Mouse (Mus musculus) thymus, postnatal 10 days (tissue): Measurements from ENCODE around the gene Man2a1.

ENCODE experiments used
- DNase-seq, 2 experiments: peaks; one replicate each; pipeline ENCODE4 v3.0.0; 2021; ENCODE audit warnings: low spot score in 2 of 2

Gene Man2a1

DNA sequence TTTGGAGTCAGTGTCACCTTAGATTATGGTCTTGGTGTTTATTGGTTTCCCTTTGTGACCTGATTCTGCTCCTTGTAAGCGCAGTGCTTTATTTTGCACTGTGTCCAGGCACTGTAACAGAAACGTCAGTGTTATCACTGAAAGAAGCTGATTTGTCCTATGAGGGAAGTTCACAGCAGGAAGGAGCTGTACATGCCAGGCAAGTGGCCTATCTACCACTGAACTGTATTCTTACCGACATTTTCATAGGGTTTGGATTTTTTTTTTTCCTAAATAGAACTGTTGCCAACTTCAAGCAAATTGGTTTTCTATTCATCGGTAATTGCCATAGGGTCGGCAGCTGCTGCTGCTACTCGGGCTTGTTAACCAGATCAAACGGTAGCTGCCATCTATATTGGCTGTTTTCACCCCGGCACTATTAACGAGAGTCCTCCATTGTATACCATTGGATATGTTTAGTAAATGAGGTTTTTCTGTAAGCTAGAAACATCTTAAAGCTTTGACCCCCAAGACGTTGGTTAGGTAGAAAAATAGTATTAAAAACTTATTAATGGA, 96.8 kb downstream of the Man2a1 start:
- DNase-seq: no peak

DNA sequence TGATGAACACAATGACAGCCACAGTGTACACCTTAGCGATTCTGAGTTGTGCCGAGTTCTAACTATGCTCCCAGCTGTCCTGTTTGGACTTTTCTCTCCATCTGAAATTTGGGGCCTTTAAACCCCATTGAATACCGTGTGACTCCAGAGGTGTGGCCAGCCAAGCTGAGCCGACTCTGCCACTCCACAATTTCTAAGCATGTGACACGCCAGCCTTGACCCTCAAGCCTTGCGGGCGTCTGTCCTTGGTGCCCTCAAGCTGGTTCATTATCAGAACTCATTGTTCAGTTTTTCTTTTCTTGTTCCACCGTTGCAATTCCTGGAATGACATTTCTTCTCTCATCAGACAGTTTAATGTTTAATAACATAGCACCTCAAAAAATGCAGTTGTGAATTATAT, 98.0 kb downstream of the Man2a1 start:
- no peak for DNase-seq

DNA sequence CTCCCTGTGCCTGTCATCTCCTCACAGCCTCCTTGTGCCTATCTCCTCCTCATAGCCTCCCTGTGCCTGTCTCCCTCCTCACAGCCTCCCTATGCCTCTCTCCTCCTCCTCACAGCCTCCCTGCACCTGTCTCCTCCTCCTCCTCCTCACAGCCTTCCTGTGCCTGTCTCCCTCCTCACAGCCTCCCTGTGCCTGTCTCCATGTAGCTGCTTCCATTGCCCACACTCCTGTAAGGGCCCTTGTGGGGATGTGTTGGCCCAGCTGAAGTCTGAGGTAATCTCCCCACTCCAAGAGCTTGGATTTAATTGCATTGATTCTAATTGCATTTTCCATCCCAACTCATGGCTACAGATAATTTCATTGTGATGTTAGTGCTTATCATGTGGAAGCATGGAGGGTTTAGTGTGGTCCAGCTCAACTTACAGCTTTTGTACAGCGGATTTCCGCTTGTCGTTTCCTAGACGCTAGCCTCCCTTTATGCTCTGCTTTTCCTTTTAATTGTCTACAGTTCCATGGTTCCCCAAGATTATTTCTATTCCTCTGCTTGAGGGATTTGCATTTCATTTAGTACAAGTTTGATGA, 103.2 kb downstream of the Man2a1 start:
- no peak for DNase-seq

DNA sequence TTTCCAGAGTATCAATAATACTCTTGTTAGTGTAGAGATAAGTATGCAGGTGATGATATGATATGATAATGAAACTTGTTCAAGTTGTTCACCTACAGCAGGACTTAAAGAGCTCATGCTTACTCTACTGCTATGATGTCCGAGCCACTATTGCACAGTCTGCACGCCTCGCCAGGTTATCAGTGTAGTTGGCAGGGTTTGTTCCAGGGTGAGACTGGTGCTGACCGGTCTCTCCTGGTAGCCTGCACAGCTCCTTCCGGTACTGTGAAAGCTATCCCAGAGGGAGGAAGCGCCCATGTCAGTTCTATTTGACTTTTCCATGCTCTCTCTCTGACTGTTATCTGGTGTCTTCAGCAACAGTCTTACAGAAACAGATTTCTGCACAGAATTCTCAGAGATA, 107.0 kb downstream of the Man2a1 start:
- DNase-seq: no peak

DNA sequence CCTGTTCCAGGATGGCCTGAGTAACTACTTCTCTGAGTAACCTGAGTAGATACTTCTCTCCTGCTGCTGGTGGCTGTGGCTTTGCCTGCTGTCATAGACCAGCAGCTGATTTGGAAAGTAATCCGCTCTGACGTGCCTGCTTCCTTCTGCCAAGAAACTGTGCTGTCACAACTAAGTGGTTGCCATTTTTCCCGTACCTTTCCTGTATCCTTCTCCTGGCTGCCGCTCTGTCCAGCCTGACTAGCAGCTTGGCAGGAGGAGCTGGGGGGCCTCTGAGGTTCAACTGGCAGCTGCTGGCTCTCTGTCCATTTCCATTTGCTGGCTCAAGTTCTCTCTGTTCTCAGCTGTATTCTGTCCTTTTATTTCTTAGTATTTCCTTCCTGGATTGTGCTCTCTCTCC, 115.8 kb downstream of the Man2a1 start:
- DNase-seq: no peak

DNA sequence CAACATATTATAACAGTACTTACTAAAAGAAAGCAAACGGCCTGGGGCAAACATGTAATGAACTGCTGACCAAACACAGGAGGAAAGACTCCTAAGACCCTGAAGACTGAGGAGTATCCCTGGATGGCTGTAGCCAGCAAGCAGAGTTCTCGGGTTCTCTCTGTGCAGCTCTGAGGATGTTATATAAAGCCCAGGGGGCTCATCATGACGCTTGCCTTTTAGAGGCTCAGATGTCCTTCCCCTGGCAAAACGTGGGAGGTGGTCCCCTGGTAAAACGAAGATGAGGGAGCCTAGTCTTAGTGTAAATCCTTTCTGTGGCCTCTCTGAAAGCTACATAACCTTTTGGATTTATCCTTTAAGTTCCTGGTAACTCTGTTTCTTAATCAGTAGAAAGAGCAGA, 119.2 kb downstream of the Man2a1 start:
- DNase-seq: no peak

DNA sequence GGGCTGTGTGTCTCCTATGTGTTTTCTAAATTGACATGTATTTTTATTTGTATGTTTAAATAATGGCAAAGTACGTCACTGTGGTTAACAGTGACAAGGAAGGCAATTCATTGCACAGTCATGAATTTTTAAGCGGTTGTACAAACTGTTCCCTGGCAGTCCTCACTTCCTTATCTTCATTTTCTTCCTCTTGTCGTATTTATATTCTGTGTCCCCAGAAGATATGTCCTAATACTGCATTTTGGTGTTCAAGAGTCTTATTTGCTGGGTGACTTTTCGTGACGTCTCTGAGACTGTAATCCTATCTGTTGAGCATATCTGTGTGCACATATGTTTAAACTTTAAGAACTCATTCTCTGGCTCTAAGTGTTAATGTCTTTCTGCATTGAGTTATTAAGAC, 120.6 kb downstream of the Man2a1 start:
- no peak for DNase-seq

DNA sequence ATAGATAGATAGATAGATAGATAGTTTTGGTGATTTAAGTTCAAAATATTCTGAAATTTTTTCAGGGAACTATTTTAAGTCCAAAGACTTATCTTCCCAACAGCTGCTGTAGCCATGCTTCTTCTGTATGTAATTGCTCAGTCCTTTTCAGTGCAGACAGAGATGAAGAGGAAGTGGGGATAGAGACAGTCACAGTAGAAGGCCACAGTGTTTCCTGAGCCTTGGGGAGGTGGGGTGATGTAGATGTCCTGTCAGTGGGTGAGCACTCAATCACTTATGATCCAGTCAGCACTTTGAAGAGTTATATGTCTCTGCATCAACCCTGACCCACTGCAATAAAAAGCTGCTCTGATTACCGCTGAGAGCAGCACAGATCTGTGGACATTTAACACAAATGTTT, 122.6 kb downstream of the Man2a1 start:
- no peak for DNase-seq

DNA sequence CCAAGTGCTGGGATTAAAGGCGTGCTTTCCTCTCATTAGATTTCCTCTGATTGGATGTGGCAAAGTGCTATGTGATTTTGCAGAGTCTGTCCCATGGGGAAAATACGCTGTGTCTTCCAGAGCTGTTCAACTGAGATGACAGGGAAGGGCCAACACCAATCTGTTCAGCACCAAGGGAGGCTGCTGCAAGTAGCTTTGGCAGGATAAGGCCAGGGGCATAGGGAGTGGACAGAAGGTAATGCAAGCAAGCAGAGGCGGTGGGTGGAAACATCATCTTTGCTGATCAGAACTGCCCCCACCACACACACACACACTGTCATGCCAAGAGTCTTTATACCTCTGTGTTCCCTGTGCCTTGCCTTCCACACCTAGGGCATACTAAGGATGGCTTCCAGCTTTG, 124.7 kb downstream of the Man2a1 start:
- no peak for DNase-seq

DNA sequence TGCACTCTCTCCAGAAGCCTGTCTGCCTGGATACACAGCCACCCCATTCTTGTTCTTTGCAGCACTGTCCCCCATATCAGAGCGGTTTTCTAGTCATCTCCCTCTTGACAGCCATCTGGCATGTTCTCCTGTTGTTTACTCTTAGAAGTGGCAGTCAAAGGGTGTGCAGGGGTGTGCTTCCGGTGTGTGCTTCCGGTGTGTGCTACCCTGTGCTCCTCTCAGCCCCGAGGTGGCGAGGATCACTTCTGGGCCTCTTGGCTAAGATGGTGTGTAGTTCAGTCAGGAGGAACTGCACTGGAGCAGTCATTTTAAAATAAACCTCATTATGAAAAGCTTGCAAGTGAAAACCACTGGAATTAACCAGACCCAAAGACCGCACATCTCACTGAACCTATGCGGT, 125.5 kb downstream of the Man2a1 start:
- peak; percentile 46 for DNase-seq

DNA sequence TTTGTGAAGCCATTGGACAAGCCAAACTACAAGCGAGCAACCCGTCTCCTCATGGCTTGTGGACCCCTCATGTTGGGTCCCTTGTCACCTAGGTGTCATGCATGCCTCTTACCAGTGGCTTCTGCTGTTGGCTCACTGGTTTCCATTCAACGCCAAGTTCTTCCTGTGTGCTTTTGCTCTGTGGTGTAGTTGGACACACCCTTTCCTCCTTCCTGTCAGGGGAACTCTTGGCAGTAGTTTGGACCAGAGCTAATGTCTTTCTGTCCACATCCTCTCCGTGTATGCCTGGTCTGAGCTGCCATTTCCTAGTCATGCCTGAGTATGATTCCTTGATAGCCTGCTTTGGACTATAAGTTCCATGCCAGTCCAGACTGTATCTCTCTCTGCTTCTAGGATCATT, 135.0 kb downstream of the Man2a1 start:
- DNase-seq: no peak

DNA sequence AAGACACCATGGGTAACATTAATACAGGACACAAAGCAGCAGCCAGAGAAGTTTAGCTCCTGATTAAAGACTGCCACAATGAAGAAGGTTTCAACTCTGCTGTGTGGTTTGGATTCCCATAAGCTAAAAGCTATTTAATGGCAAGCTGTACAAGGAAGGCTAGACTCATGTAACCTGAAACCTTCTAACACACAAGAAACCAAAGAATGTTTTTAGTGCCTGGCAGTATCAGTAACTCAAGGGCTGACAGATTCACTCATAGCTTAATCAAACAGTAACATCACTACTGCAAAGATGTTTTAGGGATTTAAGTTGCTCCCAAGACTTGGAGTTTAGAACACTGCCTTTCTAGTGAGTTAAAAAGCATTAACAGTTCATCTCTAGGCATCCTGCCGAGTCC, 137.4 kb downstream of the Man2a1 start:
- DNase-seq: no peak

DNA sequence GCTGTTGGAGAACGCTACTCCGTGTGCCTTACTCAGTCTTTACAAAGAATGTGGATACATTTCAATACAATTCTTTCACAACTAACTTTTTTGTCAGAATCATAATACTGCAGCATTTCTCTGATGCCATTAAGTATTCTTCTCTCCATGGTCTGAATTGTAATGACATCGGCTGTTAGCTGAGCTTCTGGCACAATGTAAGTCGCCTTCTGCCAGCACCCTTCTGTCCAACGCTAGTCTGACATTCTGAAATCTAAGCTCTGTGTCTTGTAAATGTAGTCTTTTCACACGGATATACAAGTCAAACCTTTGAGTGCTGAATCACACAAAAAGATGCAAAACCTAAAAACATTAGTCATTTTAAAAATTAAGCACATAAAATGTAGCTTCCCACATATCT, 138.6 kb downstream of the Man2a1 start:
- DNase-seq: no peak

DNA sequence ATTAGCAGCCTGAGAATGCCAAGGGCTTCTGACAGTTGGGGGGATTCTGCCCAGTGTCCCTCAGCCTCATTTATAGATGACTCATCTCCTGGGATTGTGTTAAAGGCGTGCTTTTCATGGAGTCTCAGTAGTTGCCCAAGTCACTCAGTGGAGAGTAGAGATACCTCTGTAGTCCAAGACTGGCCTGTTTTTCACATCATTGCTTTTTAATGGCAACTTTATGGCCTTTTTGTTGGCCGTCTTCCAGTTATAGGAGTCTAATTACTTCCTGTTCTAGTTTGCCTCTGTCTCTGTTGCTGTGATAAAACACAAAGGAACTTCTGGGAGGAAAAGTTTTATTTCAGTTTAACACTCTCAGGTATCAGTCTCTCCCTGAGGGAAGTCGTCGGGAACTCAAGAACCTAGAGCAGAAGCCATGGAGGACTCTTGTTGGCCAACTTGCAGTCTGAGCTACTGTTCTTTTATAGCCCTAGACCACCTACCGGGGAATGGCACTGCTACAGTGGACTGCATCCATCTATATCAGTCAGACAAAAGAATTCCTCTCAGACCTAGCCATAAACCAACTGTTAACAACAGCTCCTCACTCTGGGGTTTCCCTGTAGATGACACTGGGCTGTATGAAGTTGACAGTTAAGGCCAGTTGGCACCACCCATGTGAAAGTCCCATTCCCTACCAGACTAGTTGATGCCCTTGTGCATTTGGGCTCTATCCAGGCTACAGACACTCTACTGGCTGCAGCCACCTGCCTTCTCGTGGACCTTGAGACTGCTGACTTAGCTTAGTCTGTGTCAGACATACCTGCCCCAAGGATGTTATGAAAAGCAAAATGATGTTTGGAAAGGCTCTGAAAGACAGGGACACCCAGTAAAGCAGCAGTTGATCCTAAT, 142.4 kb downstream of the Man2a1 start:
- DNase-seq: no peak

DNA sequence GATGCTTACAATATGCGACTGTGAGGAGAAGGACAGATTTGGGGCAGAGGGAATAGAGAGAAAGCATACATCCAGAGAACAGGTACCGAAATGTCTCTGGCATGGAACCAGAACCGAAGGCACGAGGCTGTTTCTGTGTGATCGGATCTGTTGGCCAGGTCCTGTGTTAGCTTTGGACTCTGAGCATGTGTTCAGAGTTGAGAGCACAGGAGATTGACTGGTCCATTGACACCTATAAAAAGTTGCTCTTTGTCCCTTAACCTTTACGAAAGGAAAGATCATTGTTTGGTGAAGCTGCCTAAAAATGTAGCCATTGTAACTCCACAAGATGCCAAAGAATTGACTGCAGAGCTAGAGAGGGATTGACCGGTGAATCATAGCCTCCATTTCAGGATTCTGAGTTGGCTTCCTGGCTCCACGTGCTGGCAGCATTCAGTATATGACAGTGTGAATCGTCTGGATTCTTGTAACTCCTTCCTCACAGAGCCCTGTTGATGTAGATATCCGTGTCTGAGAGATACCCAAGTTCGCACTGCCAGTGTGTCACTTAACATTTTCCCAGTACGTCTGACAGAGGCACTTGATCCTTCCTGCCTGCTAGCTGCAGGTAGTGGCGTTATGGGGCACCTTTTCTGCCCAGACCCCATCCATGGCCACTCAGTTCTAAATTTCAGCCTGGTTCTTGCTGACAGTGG, 143.2 kb downstream of the Man2a1 start:
- no peak for DNase-seq

DNA sequence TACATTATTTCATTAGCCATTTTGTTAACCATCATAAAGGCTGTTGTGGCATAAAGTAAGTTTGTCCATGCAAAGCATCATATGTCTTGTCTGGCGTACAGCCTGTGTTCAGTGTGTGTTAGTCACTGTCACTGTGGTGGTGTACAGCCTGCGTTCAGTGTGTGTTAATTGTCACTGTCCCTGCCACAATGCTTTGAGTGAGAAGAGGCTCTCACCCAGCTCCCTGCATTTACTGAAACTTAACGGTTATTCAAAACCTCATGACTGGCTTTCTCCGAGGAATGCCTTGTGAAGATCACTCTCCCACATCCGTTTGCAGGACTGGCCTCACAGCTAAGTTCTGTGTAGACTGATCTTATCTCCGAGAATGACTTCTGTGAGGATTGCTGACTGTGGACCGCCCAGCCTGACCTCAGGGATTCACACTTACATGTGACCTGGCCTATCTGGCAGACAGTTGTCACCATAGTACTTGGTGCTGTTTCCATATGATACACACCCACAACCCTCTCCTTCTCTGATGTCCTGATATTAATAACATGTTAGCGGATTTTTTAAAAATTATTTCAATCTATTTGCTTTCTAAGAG, 146.2 kb downstream of the Man2a1 start:
- no peak for DNase-seq

DNA sequence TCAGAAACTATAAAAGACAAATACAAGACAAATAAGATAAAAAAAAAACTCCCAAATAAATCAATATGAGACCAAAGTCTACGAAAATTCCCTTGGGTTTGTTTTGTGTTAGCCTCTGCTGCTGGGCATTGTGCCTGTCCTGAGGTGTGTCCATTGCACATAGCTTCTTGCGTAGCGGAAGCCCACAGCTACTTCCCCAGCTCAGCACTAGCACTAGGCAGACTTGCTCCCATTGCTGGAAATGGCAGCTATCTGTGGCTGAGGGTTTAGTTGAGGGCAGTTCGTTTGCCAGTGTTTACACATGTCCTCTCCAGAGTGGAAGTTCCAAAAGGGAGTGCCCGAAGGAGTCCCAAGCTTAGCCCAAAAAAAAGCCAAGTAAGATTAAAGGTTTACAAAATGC, 146.9 kb downstream of the Man2a1 start:
- no peak for DNase-seq

DNA sequence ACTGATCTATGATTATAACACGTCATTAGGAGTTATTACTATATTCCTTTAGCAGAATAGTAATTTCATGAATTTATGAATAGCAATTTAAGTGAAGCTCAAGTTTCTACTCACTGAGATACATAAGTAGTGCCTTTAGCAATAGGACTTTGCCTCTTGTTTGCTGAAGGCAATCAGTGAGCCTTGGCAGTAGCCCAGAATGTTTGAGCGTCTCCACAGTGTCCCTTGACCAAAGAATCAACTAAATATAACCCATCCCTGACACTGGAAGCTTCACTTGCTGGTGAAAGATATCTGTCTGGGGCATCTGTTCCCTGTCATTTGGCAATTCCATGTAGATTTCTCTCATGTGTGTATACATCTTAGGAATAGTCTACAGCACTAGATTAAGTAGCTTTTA, 147.6 kb downstream of the Man2a1 start:
- DNase-seq: no peak

DNA sequence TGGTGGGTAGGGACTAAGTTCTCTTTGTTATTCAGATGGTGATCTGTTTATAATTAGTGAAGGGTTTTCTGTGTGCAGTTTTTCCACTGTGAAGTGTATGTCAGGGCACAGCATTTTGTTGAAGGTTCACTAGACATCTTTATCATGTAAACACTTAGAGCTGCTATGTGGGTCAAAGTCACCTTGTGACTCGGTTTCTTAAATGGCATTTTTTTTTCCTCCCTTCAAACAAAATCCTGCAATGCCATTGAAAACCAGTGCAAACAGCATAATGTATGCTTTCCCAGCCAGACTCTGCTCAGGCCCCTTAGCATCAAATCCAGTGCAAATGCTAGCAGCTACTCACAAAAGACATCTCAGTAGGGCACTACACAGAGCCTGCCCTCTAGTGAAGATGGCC, 148.6 kb downstream of the Man2a1 start:
- no peak for DNase-seq

DNA sequence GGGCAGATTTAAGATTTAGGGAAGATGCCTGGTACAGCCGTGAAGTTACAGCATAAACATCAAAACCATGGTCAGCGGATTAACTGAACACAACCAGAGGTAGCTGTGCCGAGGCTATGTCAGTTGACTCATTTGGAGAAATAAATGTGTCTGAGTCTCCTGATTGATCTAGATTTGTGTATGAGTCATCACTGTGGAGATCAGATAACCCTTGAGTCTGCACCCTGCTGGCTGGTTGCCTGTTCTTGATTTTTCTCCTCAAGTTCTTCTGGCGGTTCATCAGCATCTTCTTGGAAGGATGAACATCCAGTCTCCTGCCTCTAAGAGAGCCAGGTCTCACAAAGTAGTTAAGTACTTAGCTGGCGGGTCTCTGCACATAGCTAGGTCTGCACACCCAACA, 150.7 kb downstream of the Man2a1 start:
- DNase-seq: no peak

DNA sequence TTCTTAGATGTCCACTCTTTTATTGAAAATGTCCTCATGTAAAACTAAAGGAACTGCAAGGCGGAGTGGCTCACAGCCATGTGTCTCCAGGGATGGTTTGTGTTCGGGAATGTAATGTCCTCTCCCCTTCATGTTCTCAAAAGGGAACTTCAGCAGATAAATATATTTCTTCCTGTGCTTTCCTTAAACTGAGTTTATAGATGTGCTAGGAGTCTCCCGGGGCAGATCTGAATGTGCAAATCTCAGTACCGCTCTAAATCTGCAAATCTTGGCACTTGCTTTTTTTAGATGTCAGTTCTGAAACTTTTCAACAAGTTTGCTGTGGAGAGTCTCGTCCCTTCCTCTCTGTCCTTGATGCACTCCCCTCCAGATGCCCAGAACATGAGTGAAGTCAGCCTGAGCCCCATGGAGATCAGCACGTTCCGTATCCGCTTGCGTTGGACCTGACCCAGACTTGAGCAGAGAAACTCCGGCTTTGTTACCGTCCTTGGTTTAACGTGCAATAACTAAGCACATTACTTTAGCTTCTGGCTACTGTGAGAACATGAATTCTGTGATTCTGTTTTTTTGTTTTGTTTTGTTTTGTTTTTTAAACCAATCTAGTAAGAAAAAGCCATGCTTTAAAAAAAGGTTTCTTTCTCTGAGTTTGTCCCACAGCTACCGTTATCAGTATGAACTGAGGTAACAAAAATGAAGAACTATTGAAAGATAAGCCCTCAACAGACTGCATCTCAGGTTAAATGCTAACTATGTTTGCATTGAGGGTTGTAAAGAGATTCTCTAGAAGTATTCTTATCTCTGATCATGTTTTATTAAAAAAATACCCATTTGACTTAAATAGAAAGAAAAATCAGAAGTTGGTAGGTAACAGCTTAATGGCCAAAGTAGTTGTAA, 151.8 kb downstream of the Man2a1 start:
- DNase-seq: no peak
